Mouse (Mus musculus): ENCODE results near the gene Matn1.

DNA sequence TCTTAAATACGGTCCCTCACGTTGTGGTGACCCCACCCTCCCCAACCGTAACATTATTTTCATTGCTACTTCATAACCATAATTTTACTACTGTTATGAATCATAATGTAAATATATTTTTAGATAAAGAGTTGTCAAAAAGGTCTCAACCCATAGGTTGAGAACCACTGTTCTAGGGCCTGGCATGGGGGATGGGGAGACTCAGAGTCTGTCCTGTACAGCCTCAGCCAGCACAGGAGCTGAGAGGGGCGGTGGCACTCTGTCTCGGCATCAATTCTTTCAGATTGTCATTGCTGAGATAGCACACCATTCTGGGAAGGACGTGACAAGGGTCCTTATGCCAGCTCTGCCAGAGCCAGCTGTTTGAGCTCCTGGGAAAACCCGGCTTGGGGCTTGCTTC is 29.7 kb upstream of the Matn1 start:
- TF ChIP-seq CTCF (IDR thresholded peaks at IDR 0.05; ENCODE audit: low read depth) (no peak), EP300 (IDR thresholded peaks at IDR 0.05; ENCODE audit: low read depth) (no peak)

All from liver, embryonic 14.5 days (tissue).